Mouse (Mus musculus) megakaryocyte, adult 5-6 weeks (primary cell): ENCODE data around the gene Pnp2. TPM values are rescaled to one million over a fixed set of nuclear protein-coding genes. Genes with fewer than 3 reads are reported as not detected.
"Not testable (repeated sequence)": the region's sequence is repeated elsewhere in the genome, so short reads cannot be mapped to it uniquely, and the experiment has no call there.

Experiments
- ATAC-seq: 2 replicates; pipeline ENCODE4 v1.8.0; 2016; ENCODE audit warnings: mild to moderate bottlenecking, inconsistent platforms; ENCODE audit not compliant: poor library complexity, severe bottlenecking
- total RNA-seq, 2 experiments: library from RNA; stranded (forward) in 1 of 2; stranded (reverse) in 1 of 2; fragments of 153-499, 151-499 nt in 1 of 2; fragments of 221-1000, 200-1000 nt in 1 of 2; gene quantifications; 2 replicates each; pipeline versions ENCODE4 v1.2.3 to v1.2.4; 2015 to 2017

Pnp2 gene
- total RNA-seq, 2 experiments from 2014 or later = 9.6 to 14.4 TPM

- not testable (repeated sequence) for ATAC-seq
Observed at GRCm38 (mm10) chr14:50956724-50957123, 932 bp downstream of the Pnp2 start.

- ATAC-seq = not testable (repeated sequence)
Observed at GRCm38 (mm10) chr14:50957146-50957545, 1.4 kb downstream of the Pnp2 start.

- not testable (repeated sequence) for ATAC-seq
Observed at GRCm38 (mm10) chr14:50958289-50958995, 2.6 kb downstream of the Pnp2 start.

- ATAC-seq = no peak
Observed at GRCm38 (mm10) chr14:50968216-50968980, 12.6 kb downstream of the Pnp2 start.

- no peak for ATAC-seq
Observed at GRCm38 (mm10) chr14:50969041-50969440, 13.2 kb downstream of the Pnp2 start.

GRCm38 (mm10) chr14:50969558-50970544 is 14.1 kb downstream of the Pnp2 start:
- 0 out of 2 replicates have a peak, but pooled peaks have one; percentile 53 for ATAC-seq

- peak; percentile 73 for ATAC-seq
Observed at GRCm38 (mm10) chr14:50970822-50971221, 15.0 kb downstream of the Pnp2 start.

- ATAC-seq = not testable (repeated sequence)
Observed at GRCm38 (mm10) chr14:50973054-50973453, 17.3 kb downstream of the Pnp2 start.

- ATAC-seq = no peak
Observed at GRCm38 (mm10) chr14:50973700-50974099, 17.9 kb downstream of the Pnp2 start.

- no peak for ATAC-seq
Observed at GRCm38 (mm10) chr14:50975001-50975400, 19.2 kb downstream of the Pnp2 start.

GRCm38 (mm10) chr14:50976674-50977073 is 20.9 kb downstream of the Pnp2 start:
- ATAC-seq = no peak

GRCm38 (mm10) chr14:50978451-50978850 is 22.7 kb downstream of the Pnp2 start:
- peak; percentile 84 for ATAC-seq

GRCm38 (mm10) chr14:50979631-50980030 is 23.8 kb downstream of the Pnp2 start:
- no peak for ATAC-seq

GRCm38 (mm10) chr14:50981207-50981606 is 25.4 kb downstream of the Pnp2 start:
- no peak for ATAC-seq

- ATAC-seq = no peak
Observed at GRCm38 (mm10) chr14:50981837-50982236, 26.0 kb downstream of the Pnp2 start.

- no peak for ATAC-seq
Observed at GRCm38 (mm10) chr14:50987668-50988067, 31.9 kb downstream of the Pnp2 start.

- ATAC-seq = no peak
Observed at GRCm38 (mm10) chr14:50991037-50991436, 35.2 kb downstream of the Pnp2 start.

- peak; percentile 98 for ATAC-seq
Observed at GRCm38 (mm10) chr14:50997088-50997487, 41.3 kb downstream of the Pnp2 start.

GRCm38 (mm10) chr14:50997999-50998666 is 42.3 kb downstream of the Pnp2 start:
- ATAC-seq = peak; percentile 30

GRCm38 (mm10) chr14:51007152-51007801 is 51.5 kb downstream of the Pnp2 start, which contains the start of gene Rnase10:
Gene Rnase10 (plus strand): TSS chr14:51007751.
- ATAC-seq = no peak
